ENCODE assay signal across 8 mouse cellular contexts in the genomic region with DNA sequence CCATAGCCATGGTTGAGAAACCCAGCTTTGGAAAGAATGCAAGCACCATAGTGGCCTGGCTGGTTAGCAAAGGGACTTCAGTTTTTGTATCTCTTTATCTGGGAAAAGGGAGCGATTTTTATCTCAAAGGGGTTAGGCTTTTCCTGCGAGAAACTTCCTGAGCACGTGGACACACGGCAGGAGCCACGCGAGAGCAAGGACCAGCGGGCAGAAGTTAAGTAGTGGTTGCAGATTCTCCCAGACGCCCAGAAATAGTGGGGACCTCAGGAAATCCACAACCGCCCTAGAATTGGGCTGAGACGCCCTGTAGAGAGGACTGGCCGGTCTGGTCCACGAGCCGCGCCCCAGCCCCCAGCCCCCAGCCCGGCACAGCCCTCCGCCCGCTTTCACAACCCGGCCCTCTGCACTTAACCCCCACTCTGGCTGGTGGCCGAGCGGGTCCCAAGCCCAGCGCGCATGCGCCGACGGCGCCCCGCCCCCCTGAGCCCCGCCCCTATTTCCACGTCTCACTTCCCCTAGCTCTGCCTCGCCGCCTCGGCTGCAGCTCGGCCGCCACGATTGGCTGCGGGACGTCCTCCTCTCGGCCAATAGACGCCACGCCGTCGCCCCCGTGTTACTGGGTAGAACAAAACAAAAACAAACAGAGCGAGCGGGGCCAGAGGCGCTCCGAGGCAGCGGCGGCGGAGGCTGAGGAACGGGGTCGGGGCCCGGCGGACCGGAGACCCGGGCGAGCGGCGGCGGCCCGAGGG. TPM values are rescaled to one million over a fixed set of nuclear protein-coding genes. Genes with fewer than 3 reads are reported as not detected.
A peak's percentile ranks its signal among the peaks of the same experiment; 100 is the strongest.
DNase-seq lines count a peak whose midpoint lies in the region; ATAC-seq and TF ChIP-seq lines count a peak whose summit lies in the region.

No protein-coding gene starts in this region.

- peak overlapping the region; percentile 90 for H3K4me3 ChIP-seq in E14TG2a.4 (replicated peaks; ENCODE audit: low read length)
- H3K4me3 ChIP-seq in forebrain, embryonic 13.5 days = peak overlapping the region; percentile 98
- peak overlapping the region; percentile 96 for H3K4me3 ChIP-seq in neural tube, embryonic 15.5 days (replicated peaks)

- WGBS in forebrain, embryonic 13.5 days = under 1% methylated on average over 56 of the region's 61 CpGs
- whole genome bisulfite sequencing in neural tube, embryonic 15.5 days = under 1% methylated on average over 61 of the region's 61 CpGs

- TF ChIP-seq CTCF in E14TG2a.4 (conservative IDR thresholded peaks at IDR 0.05; ENCODE audit: low read length) = no peak

- no peaks in the 10 kb centered on the region for H3K9me3 ChIP-seq in E14TG2a.4 (ENCODE audit: low read length)
- H3K9me3 ChIP-seq in forebrain, embryonic 13.5 days (replicated peaks) = no peaks in the 10 kb centered on the region
- no peaks in the 10 kb centered on the region for H3K9me3 ChIP-seq in neural tube, embryonic 15.5 days (replicated peaks)

- ATAC-seq in forebrain, embryonic 13.5 days = peak; percentile 99
- ATAC-seq in neural tube, embryonic 15.5 days (ENCODE audit: low FRiP score) = peak; percentile 98

- peaks cover 12% of the 10 kb centered on the region for H3K4me1 ChIP-seq in E14TG2a.4 (replicated peaks; ENCODE audit: low read depth, low read length)
- H3K4me1 ChIP-seq in forebrain, embryonic 13.5 days = peaks cover 23% of the 10 kb centered on the region
- peaks cover 28% of the 10 kb centered on the region for H3K4me1 ChIP-seq in neural tube, embryonic 15.5 days

- peaks cover 24% of the 10 kb centered on the region for H3K27me3 ChIP-seq in E14TG2a.4 (ENCODE audit: insufficient read depth, low read length)
- H3K27me3 ChIP-seq in forebrain, embryonic 13.5 days = no peaks in the 10 kb centered on the region
- H3K27me3 ChIP-seq in neural tube, embryonic 15.5 days (replicated peaks) = 0 out of 2 replicates have a peak, but pooled peaks cover 2% of the 10 kb centered on the region

- peak overlapping the region; percentile 93 for H3K9ac ChIP-seq in forebrain, embryonic 13.5 days
- H3K9ac ChIP-seq in neural tube, embryonic 15.5 days (replicated peaks) = peak overlapping the region; percentile 89

- H3K4me2 ChIP-seq in forebrain, embryonic 13.5 days = peak overlapping the region; percentile 73
- H3K4me2 ChIP-seq in neural tube, embryonic 15.5 days = peak overlapping the region; percentile 79

- DNase-seq in c-Kit-positive CD71-positive TER-119-positive erythroid progenitor cells, embryonic 14.5 days (ENCODE audit: low spot score) = peak; percentile 94
- peak; percentile 93 to 94 for DNase-seq in heart, postnatal 14 days
- peak; percentile 97 for DNase-seq in layer of hippocampus, adult 11-12 months (ENCODE audit: low spot score)
- DNase-seq in lung, adult 18-20 months = peak; percentile 96
- DNase-seq in testis, postnatal 14 days (ENCODE audit: low spot score) = peak; percentile 98

- H3K27ac ChIP-seq in forebrain, embryonic 13.5 days = peak overlapping the region; percentile 91
- peak overlapping the region; percentile 92 for H3K27ac ChIP-seq in neural tube, embryonic 15.5 days (replicated peaks)

- intact Hi-C loops in heart, postnatal 14 days (cut with DNase I) = loop anchor here (2.0 to 10.0 kb wide), 2 partner anchors 40 to 258 kb away; no protein-coding TSS in a partner anchor

- H3K36me3 ChIP-seq in E14TG2a.4 (ENCODE audit: insufficient read depth, low read length) = no peaks in the 10 kb centered on the region
- H3K36me3 ChIP-seq in forebrain, embryonic 13.5 days (ENCODE audit: poor library complexity, severe bottlenecking) = no peaks in the 10 kb centered on the region
- H3K36me3 ChIP-seq in neural tube, embryonic 15.5 days = no peaks in the 10 kb centered on the region

RNA-seq across cellular contexts. Expression of a gene that starts 10.9 kb away (rescaled TPM):
- 110 and 115 TPM in 2 replicates for polyA plus RNA-seq in forebrain, embryonic 13.5 days (2015; fragmentation: Nextera tagmentation; extraction: Ambion mirVana)
- total RNA-seq in heart, postnatal 14 days (2021) = 10 to 100 TPM; 24.8 to 25.6 TPM
- 60.3 and 69.1 TPM in 2 replicates for polyA plus RNA-seq in neural tube, embryonic 15.5 days (2015; fragmentation: Nextera tagmentation; extraction: Ambion mirVana)

RNA-seq across cellular contexts. Expression of a gene that starts 41.2 kb away (rescaled TPM):
- 55.7 and 59.6 TPM in 2 replicates for polyA plus RNA-seq in forebrain, embryonic 13.5 days (2015; fragmentation: Nextera tagmentation; extraction: Ambion mirVana)
- total RNA-seq in heart, postnatal 14 days (2021) = 10 to 100 TPM; 30.2 to 34.4 TPM
- polyA plus RNA-seq in neural tube, embryonic 15.5 days (2015; fragmentation: Nextera tagmentation; extraction: Ambion mirVana) = 58.4 and 59.4 TPM in 2 replicates

RNA-seq across cellular contexts. Expression of a gene that starts 41.5 kb away (rescaled TPM):
- 146 and 153 TPM in 2 replicates for polyA plus RNA-seq in forebrain, embryonic 13.5 days (2015; fragmentation: Nextera tagmentation; extraction: Ambion mirVana)
- total RNA-seq in heart, postnatal 14 days (2021) = 10 to 100 TPM; 35.3 to 35.8 TPM
- polyA plus RNA-seq in neural tube, embryonic 15.5 days (2015; fragmentation: Nextera tagmentation; extraction: Ambion mirVana) = 115 and 135 TPM in 2 replicates

Comparison
In these comparisons a context has a peak if more than half of its experiments do, and no peak if none do; other contexts are left out.
1. Peak in every context shown above with its lines: DNase-seq, ATAC-seq, H3K4me3 ChIP-seq and H3K27ac ChIP-seq.